Mouse (Mus musculus) liver, adult 2 months (tissue): Measurements from ENCODE around the gene Sipa1l1. TPM values are rescaled to one million over a fixed set of nuclear protein-coding genes. Genes with fewer than 3 reads are reported as not detected.

Experiments used
- DNase-seq: peaks from one replicate; pipeline ENCODE4 v3.0.0-alpha.2; 2011; ENCODE audit warnings: low read depth, low spot score; ENCODE audit errors: extremely low read depth
- H3K27ac ChIP-seq: fragments of 200-500 bp; replicated peaks from 2 replicates; pipeline ENCODE4 v1.5.1; 2012; ENCODE audit warnings: low read depth, mild to moderate bottlenecking, control low read depth, inconsistent platforms, low read length; ENCODE audit not compliant: insufficient read depth
- H3K27me3 ChIP-seq: fragments of 200-500 bp; 2 replicates; pipeline ENCODE4 v1.6.1; 2012; ENCODE audit warnings: mild to moderate bottlenecking, moderate library complexity, low read length, inconsistent platforms; ENCODE audit not compliant: control insufficient read depth, insufficient read depth
- H3K36me3 ChIP-seq: fragments of 200-500 bp; 2 replicates; pipeline ENCODE4 v1.6.1; 2012; ENCODE audit warnings: low read length, inconsistent platforms; ENCODE audit not compliant: control insufficient read depth, insufficient read depth
- H3K4me1 ChIP-seq: fragments of 200-500 bp; 2 replicates; pipeline ENCODE4 v1.6.1; 2011; ENCODE audit warnings: low read length; ENCODE audit not compliant: control insufficient read depth, insufficient read depth
- H3K4me3 ChIP-seq: fragments of 200-500 bp; 2 replicates; pipeline ENCODE4 v1.5.1; 2011; ENCODE audit warnings: low read depth, mild to moderate bottlenecking, control low read depth, low read length, moderate library complexity; ENCODE audit not compliant: insufficient read depth
- H3K79me2 ChIP-seq: fragments of 200-500 bp; 2 replicates; pipeline ENCODE4 v1.6.1; 2012; ENCODE audit warnings: inconsistent platforms, mild to moderate bottlenecking, low read length, moderate library complexity; ENCODE audit not compliant: control insufficient read depth, insufficient read depth
- H3K9ac ChIP-seq: fragments of 200-500 bp; 2 replicates; pipeline ENCODE4 v1.6.1; 2012; ENCODE audit warnings: low read depth, mild to moderate bottlenecking, control low read depth, inconsistent platforms, low read length
- CTCF ChIP-seq: fragments of 200-500 bp; IDR thresholded peaks from 2 replicates; pipeline ENCODE4 v1.5.1; 2011; ENCODE audit warnings: low read depth, low read length, control low read depth
- POLR2A ChIP-seq: fragments of 200-500 bp; IDR thresholded peaks from 2 replicates; pipeline ENCODE4 v1.6.1; 2011; ENCODE audit warnings: low read length, control low read depth; ENCODE audit not compliant: insufficient read depth; ENCODE audit errors: extremely low read depth
- WGBS: fragments of 180-500 bp; shearing (Covaris S2); methylation state at CpG from one replicate; pipeline ENCODE4 v1.1.7; 2018; 5-methylcytosine and 5-hydroxymethylcytosine counted together
- polyA plus RNA-seq: library from polyadenylated mRNA; depleted of rRNA; stranded (reverse); fragments of >200 nt; gene quantifications from 2 replicates; pipeline ENCODE4 v1.2.3, GENCODE M21; 2012
- total RNA-seq: library from RNA; depleted of rRNA; stranded (reverse); fragments of >200 nt; gene quantifications from 2 replicates; pipeline ENCODE4 v1.2.3, GENCODE M21; 2014

Sipa1l1 gene
- total and polyA plus RNA-seq, 2 experiments: 10.3 to 13.7 TPM

DNA sequence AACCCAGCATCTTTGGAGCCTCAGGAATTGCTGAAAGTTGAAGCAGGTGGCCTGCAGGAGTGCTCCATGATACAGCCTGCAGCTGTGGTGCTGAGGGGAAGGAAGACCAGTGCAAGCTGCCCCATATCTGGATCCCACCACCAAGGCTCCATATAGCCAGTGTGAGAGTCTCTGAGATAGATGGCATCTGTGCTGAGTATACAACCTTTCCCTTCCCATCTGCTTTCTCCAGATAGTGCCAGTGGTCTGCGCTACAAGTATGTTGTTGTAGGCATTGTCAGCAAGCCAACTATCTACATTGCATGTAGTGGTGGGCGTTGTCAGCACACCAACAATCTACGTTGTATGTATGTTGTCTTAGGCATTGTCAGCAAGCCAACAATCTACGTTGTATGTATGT is 68.0 kb downstream of the Sipa1l1 start:
- DNase-seq: no peak
- no peaks in the 10 kb centered on the region for H3K4me1 ChIP-seq
- no peak overlapping the region for H3K27ac ChIP-seq
- 96% methylated on average over 4 of the region's 4 CpGs for WGBS
- H3K27me3 ChIP-seq: no peaks in the 10 kb centered on the region
- no peak for TF ChIP-seq CTCF
- TF ChIP-seq POLR2A: no peak
- no peak overlapping the region for H3K4me3 ChIP-seq
- peaks cover 7% of the 10 kb centered on the region for H3K79me2 ChIP-seq
- peaks cover 2% of the 10 kb centered on the region; the same call in 1 of the 2 replicates for H3K36me3 ChIP-seq
- H3K9ac ChIP-seq: no peak overlapping the region

DNA sequence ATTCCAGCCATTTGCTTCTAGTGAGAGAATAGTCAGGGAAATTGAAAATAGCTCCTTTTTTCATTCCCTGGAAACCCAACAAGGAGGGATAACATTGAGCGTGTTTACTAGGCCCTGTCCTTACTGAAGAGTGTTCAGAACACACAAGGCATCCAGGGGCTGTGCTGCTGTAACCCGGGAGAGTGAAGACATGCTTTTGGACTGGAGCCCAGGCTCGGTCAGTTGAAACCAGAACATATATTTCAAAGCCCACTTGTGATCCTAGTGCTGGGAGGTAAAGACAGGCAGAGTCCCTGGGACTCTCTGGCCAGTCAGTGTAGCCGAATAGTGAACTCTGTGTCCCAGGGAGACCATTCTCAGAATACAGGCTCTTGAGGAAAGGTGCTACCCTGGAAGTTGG is 68.8 kb downstream of the Sipa1l1 start:
- DNase-seq: no peak
- H3K27me3 ChIP-seq: no peaks in the 10 kb centered on the region
- TF ChIP-seq CTCF (no peak), POLR2A (no peak)
- WGBS: 74% methylated on average over 4 of the region's 4 CpGs
- peaks cover 2% of the 10 kb centered on the region; the same call in 1 of the 2 replicates for H3K36me3 ChIP-seq
- no peaks in the 10 kb centered on the region for H3K4me1 ChIP-seq
- H3K4me3 ChIP-seq: no peak overlapping the region
- H3K27ac ChIP-seq: no peak overlapping the region
- peaks cover 3% of the 10 kb centered on the region; the same call in 1 of the 2 replicates for H3K79me2 ChIP-seq
- H3K9ac ChIP-seq: no peak overlapping the region

DNA sequence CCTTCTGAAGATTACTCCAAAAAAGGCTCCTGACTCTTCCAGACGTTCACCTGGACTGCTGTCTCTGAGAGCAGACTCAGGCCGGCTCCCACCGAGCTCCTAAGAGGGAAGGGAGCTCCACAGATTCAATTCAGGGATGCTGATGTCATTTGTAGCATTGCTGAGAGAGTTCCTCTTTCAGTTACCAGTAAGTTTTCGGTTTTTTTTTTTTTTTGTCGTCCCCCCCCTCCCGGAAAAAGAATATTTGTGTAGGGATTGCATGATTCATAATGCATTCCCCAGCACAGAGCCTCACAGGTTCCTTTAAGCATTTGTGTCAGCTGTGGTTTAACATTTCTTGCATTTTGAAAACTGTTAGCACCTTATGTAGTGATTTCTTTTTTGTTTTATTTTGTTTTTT is 71.6 kb downstream of the Sipa1l1 start:
- DNase-seq: no peak
- Histone ChIP-seq H3K27me3 (no peaks in the 10 kb centered on the region), H3K79me2 (peaks cover 5% of the 10 kb centered on the region; the same call in 1 of the 2 replicates), H3K4me1 (no peaks in the 10 kb centered on the region), H3K27ac (no peak overlapping the region), H3K4me3 (no peak overlapping the region), H3K9ac (no peak overlapping the region), H3K36me3 (no peaks in the 10 kb centered on the region)
- WGBS: 87% methylated on average over 6 of the region's 6 CpGs
- TF ChIP-seq CTCF: no peak

DNA sequence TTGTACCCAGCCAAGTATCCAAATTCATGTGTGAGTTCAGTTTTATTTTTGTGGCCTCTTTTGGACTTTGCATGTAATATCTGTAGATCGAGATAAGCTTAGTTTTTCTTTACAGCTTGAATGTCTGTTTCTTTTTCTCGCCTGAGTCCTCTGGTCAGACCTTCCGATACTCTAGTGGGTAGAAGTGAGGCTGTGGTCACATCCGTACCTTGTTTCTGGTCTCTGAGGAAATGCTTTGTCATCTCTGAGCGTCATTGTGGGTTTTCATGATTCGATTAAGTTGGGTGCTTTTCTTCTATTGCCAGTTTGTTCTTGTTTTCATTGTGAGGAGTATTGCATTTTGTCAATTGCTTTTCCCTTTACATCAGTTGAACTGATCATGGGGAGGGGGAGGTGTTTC is 76.1 kb downstream of the Sipa1l1 start:
- H3K9ac ChIP-seq: no peak overlapping the region
- WGBS: 89% methylated on average over 6 of the region's 6 CpGs
- H3K36me3 ChIP-seq: no peaks in the 10 kb centered on the region
- no peak overlapping the region for H3K4me3 ChIP-seq
- peaks cover 12% of the 10 kb centered on the region; the same call in 1 of the 2 replicates for H3K79me2 ChIP-seq
- no peak overlapping the region for H3K27ac ChIP-seq
- no peaks in the 10 kb centered on the region; the same call in 1 of the 2 replicates for H3K4me1 ChIP-seq
- DNase-seq: no peak
- no peak for TF ChIP-seq POLR2A
- TF ChIP-seq CTCF: no peak
- no peaks in the 10 kb centered on the region for H3K27me3 ChIP-seq

DNA sequence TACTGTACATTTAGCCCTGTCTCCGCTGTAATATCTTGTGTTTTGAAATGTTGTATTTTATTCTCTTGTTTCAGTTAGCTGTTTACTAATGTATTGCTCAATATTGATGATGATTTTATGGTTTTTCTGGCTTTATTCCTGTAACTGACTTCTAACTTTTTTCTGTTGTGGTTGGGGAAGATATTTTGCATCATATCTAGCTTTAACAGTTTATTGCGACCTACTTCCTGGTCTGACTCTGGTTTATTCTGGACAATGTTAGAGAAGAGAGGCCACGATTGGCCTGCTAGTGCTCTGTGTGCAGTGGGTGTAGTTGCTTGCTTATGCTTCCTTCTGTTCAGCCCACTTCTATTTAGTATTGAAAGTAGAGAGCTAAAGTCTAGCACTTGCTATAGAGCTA is 77.3 kb downstream of the Sipa1l1 start:
- 53% methylated on average over 3 of the region's 3 CpGs for whole genome bisulfite sequencing
- no peaks in the 10 kb centered on the region for H3K36me3 ChIP-seq
- TF ChIP-seq POLR2A: no peak
- TF ChIP-seq CTCF: no peak
- no peak overlapping the region for H3K27ac ChIP-seq
- DNase-seq: peak; percentile 26
- no peaks in the 10 kb centered on the region for H3K27me3 ChIP-seq
- H3K4me3 ChIP-seq: no peak overlapping the region
- no peaks in the 10 kb centered on the region; the same call in 1 of the 2 replicates for H3K4me1 ChIP-seq
- no peak overlapping the region for H3K9ac ChIP-seq
- H3K79me2 ChIP-seq: peaks cover 12% of the 10 kb centered on the region; the same call in 1 of the 2 replicates

DNA sequence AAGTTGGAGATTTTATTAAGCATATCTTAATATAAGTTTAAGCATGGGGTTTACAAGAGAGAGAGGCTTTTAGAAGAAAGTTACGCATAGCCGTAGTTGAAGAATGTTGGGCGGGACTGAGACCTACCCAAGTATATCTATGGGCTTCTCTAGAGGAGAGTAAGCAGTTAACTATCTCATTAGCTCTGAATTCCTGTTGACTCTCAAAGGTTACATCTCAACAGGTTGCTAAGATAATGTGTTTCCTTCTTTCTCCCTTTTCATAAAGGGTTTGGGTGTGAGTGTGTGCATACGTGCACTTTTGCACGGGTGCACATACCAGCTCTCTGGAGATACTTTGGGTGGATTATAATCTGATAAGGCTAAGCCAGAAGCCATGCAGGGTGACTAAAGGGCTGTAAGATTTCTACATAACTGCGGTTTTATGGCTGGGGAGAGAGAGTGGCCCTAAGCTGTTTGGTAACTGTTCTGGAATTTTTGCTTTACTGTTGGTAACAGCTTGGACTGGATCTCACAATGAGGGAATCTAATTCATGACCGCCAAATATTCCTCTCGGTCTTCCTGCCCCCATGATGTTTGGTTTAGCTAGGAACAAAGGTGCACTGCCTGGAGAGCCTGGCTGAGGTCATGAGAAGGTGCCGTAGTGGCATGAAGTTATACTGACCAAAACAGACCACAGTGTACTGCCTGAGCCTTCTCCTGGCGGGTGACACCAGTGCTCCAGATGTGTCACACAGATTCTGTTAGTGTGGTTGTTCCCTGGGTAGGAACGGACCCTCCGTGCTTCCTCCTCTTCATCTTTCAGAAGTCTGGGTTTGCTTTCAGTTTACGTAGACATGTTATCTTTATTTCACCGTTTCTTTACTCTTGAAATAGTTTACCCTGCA is 78.5 kb downstream of the Sipa1l1 start:
- 87% methylated on average over 14 of the region's 14 CpGs for WGBS
- Histone ChIP-seq H3K79me2 (peaks cover 12% of the 10 kb centered on the region; the same call in 1 of the 2 replicates), H3K4me1 (no peaks in the 10 kb centered on the region; the same call in 1 of the 2 replicates), H3K36me3 (no peaks in the 10 kb centered on the region), H3K27ac (no peak overlapping the region), H3K4me3 (no peak overlapping the region), H3K27me3 (no peaks in the 10 kb centered on the region), H3K9ac (no peak overlapping the region)
- TF ChIP-seq CTCF: no peak
- no peak for TF ChIP-seq POLR2A
- peak; percentile 33 for DNase-seq
